Mouse (Mus musculus) midbrain, embryonic 11.5 days (tissue): Measurements from ENCODE around the gene Lgalsl. TPM values are rescaled to one million over a fixed set of nuclear protein-coding genes. Genes with fewer than 3 reads are reported as not detected.

Experiments
- ATAC-seq: fragments of 200-750 bp; cut with Nextera tagmentation; 2 replicates; pipeline ENCODE4 v1.8.0; 2017; ENCODE audit warnings: moderate TSS enrichment, moderate library complexity; ENCODE audit not compliant: low FRiP score
- DNase-seq: peaks from one replicate; pipeline ENCODE4 v3.0.0; 2015; ENCODE audit warnings: low spot score; ENCODE audit errors: missing footprints
- H3K27ac ChIP-seq: fragments of 300-500 bp; sonication (generic); 2 replicates; pipeline ENCODE4 v1.5.1; 2014; ENCODE audit warnings: low read depth, low read length
- H3K27me3 ChIP-seq: fragments of 300-500 bp; sonication (generic); 2 replicates; pipeline ENCODE4 v1.6.1; 2014; ENCODE audit warnings: mild to moderate bottlenecking, low read length, moderate library complexity, mixed read lengths; ENCODE audit not compliant: control insufficient read depth, insufficient read depth
- H3K36me3 ChIP-seq: fragments of 300-500 bp; sonication (generic); 2 replicates; pipeline ENCODE4 v1.6.1; 2014; ENCODE audit warnings: mild to moderate bottlenecking, low read length, moderate library complexity, mixed read lengths; ENCODE audit not compliant: control insufficient read depth, insufficient read depth
- H3K4me1 ChIP-seq: fragments of 300-500 bp; sonication (generic); 2 replicates; pipeline ENCODE4 v1.6.1; 2014; ENCODE audit warnings: low read length; ENCODE audit not compliant: control insufficient read depth, insufficient read depth
- H3K4me2 ChIP-seq: fragments of 300-500 bp; sonication (generic); 2 replicates; pipeline ENCODE4 v1.6.1; 2014; ENCODE audit warnings: mild to moderate bottlenecking, moderate library complexity
- H3K4me3 ChIP-seq: fragments of 300-500 bp; sonication (generic); 2 replicates; pipeline ENCODE4 v1.5.1; 2014; ENCODE audit warnings: low read depth, low read length
- H3K9ac ChIP-seq: fragments of 300-500 bp; sonication (generic); 2 replicates; pipeline ENCODE4 v1.6.1; 2014; ENCODE audit warnings: low read length
- H3K9me3 ChIP-seq: fragments of 300-500 bp; sonication (generic); 2 replicates; pipeline ENCODE4 v1.6.1; 2016; ENCODE audit warnings: low read length; ENCODE audit not compliant: control insufficient read depth
- WGBS: fragments of 180-500 bp; shearing (Covaris S2); extraction: QIAGEN DNeasy Blood & Tissue Kit; methylation state at CpG from one replicate; pipeline ENCODE4 v1.1.7; 2014; 5-methylcytosine and 5-hydroxymethylcytosine counted together
- polyA plus RNA-seq: library from polyadenylated mRNA; unstranded; fragments of >200 nt; fragmentation: Nextera tagmentation; extraction: Ambion mirVana; gene quantifications from 2 replicates; pipeline ENCODE4 v1.2.1, GENCODE M21; 2014

Gene Lgalsl
- polyA plus RNA-seq, 1 experiment from 2014 or later = 26.6 TPM

GRCm38 (mm10) chr11:20792667-20793066, 38.2 kb downstream of the Lgalsl start:
- no peak overlapping the region for H3K9ac ChIP-seq
- no peak overlapping the region for H3K4me3 ChIP-seq
- peaks cover 5% of the 10 kb centered on the region; the same call in 1 of the 2 replicates for H3K4me1 ChIP-seq
- H3K4me2 ChIP-seq = no peak overlapping the region
- WGBS = 89% methylated on average over 3 of the region's 3 CpGs
- no peaks in the 10 kb centered on the region for H3K27me3 ChIP-seq
- DNase-seq (no peak), ATAC-seq (no peak)
- no peaks in the 10 kb centered on the region for H3K36me3 ChIP-seq
- no peak overlapping the region for H3K27ac ChIP-seq
- no peaks in the 10 kb centered on the region for H3K9me3 ChIP-seq

- peak; percentile 65 for DNase-seq
Measured at GRCm38 (mm10) chr11:20791334-20791733, 39.5 kb downstream of the Lgalsl start.

GRCm38 (mm10) chr11:20789015-20789414, 41.8 kb downstream of the Lgalsl start:
- peak; percentile 50; the same call in 1 of the 2 replicates for ATAC-seq
- Histone ChIP-seq H3K4me3 (no peak overlapping the region), H3K9me3 (no peaks in the 10 kb centered on the region; the same call in 1 of the 2 replicates), H3K27me3 (no peaks in the 10 kb centered on the region), H3K4me1 (peaks cover 2% of the 10 kb centered on the region; the same call in 1 of the 2 replicates), H3K9ac (no peak overlapping the region), H3K4me2 (no peak overlapping the region), H3K27ac (no peak overlapping the region), H3K36me3 (no peaks in the 10 kb centered on the region)
- DNase-seq = peak; percentile 79
- WGBS = 72% methylated on average over 1 of the region's 1 CpGs

More at GRCm38 (mm10) chr11:20791334-20791733, 39.5 kb downstream of the Lgalsl start:
- H3K9me3 ChIP-seq = no peaks in the 10 kb centered on the region
- no peak overlapping the region for H3K27ac ChIP-seq
- ATAC-seq = no peak
- H3K9ac ChIP-seq = no peak overlapping the region
- WGBS = 85% methylated on average over 2 of the region's 2 CpGs
- H3K4me1 ChIP-seq = peaks cover 5% of the 10 kb centered on the region; the same call in 1 of the 2 replicates
- H3K4me3 ChIP-seq = no peak overlapping the region
- H3K36me3 ChIP-seq = no peaks in the 10 kb centered on the region
- no peak overlapping the region for H3K4me2 ChIP-seq
- H3K27me3 ChIP-seq = no peaks in the 10 kb centered on the region

- WGBS = 81% methylated on average over 3 of the region's 3 CpGs
- Histone ChIP-seq H3K4me1 (peaks cover 2% of the 10 kb centered on the region; the same call in 1 of the 2 replicates), H3K36me3 (no peaks in the 10 kb centered on the region), H3K9me3 (no peaks in the 10 kb centered on the region; the same call in 1 of the 2 replicates), H3K27me3 (no peaks in the 10 kb centered on the region), H3K9ac (no peak overlapping the region), H3K4me2 (no peak overlapping the region), H3K4me3 (no peak overlapping the region), H3K27ac (no peak overlapping the region)
- no peak for ATAC-seq
- DNase-seq = peak; percentile 78
Measured at GRCm38 (mm10) chr11:20788070-20788469, 42.8 kb downstream of the Lgalsl start.

- Histone ChIP-seq H3K27me3 (no peaks in the 10 kb centered on the region), H3K36me3 (no peaks in the 10 kb centered on the region), H3K27ac (no peak overlapping the region), H3K4me2 (no peak overlapping the region), H3K4me1 (peaks cover 2% of the 10 kb centered on the region; the same call in 1 of the 2 replicates), H3K9me3 (no peaks in the 10 kb centered on the region; the same call in 1 of the 2 replicates), H3K9ac (no peak overlapping the region), H3K4me3 (no peak overlapping the region)
- DNase-seq (peak; percentile 70), ATAC-seq (no peak)
- 65% methylated on average over 2 of the region's 2 CpGs for WGBS
Measured at GRCm38 (mm10) chr11:20786191-20786590, 44.7 kb downstream of the Lgalsl start.

- Histone ChIP-seq H3K4me3 (no peak overlapping the region), H3K9ac (no peak overlapping the region), H3K4me2 (no peak overlapping the region), H3K4me1 (peaks cover 2% of the 10 kb centered on the region; the same call in 1 of the 2 replicates), H3K27me3 (no peaks in the 10 kb centered on the region), H3K9me3 (no peaks in the 10 kb centered on the region; the same call in 1 of the 2 replicates), H3K36me3 (no peaks in the 10 kb centered on the region), H3K27ac (no peak overlapping the region)
- WGBS = 83% methylated on average over 1 of the region's 1 CpGs
- DNase-seq (peak; percentile 10), ATAC-seq (no peak)
Measured at GRCm38 (mm10) chr11:20785186-20785585, 45.7 kb downstream of the Lgalsl start.

- H3K4me3 ChIP-seq = no peak overlapping the region
- no peaks in the 10 kb centered on the region; the same call in 1 of the 2 replicates for H3K9me3 ChIP-seq
- no peak overlapping the region for H3K9ac ChIP-seq
- H3K27ac ChIP-seq = no peak overlapping the region
- H3K4me1 ChIP-seq = peaks cover 2% of the 10 kb centered on the region; the same call in 1 of the 2 replicates
- H3K36me3 ChIP-seq = no peaks in the 10 kb centered on the region
- DNase-seq (peak; percentile 56), ATAC-seq (no peak)
- H3K4me2 ChIP-seq = no peak overlapping the region
- H3K27me3 ChIP-seq = no peaks in the 10 kb centered on the region
- WGBS = 90% methylated on average over 6 of the region's 6 CpGs
Measured at GRCm38 (mm10) chr11:20784776-20785175, 46.1 kb downstream of the Lgalsl start.

- Histone ChIP-seq H3K4me1 (no peaks in the 10 kb centered on the region), H3K4me2 (no peak overlapping the region), H3K27ac (no peak overlapping the region), H3K4me3 (no peak overlapping the region), H3K27me3 (no peaks in the 10 kb centered on the region), H3K36me3 (no peaks in the 10 kb centered on the region), H3K9me3 (no peaks in the 10 kb centered on the region; the same call in 1 of the 2 replicates), H3K9ac (no peak overlapping the region)
- 92% methylated on average over 1 of the region's 1 CpGs for WGBS
- DNase-seq (no peak), ATAC-seq (no peak)
Measured at GRCm38 (mm10) chr11:20783467-20783866, 47.4 kb downstream of the Lgalsl start.

GRCm38 (mm10) chr11:20782620-20783019, 48.2 kb downstream of the Lgalsl start:
- no peak overlapping the region for H3K27ac ChIP-seq
- 78% methylated on average over 2 of the region's 2 CpGs for WGBS
- no peaks in the 10 kb centered on the region for H3K4me1 ChIP-seq
- DNase-seq (peak; percentile 54), ATAC-seq (no peak)
- H3K4me2 ChIP-seq = no peak overlapping the region
- no peaks in the 10 kb centered on the region for H3K36me3 ChIP-seq
- H3K9me3 ChIP-seq = no peaks in the 10 kb centered on the region; the same call in 1 of the 2 replicates
- no peak overlapping the region for H3K9ac ChIP-seq
- H3K27me3 ChIP-seq = no peaks in the 10 kb centered on the region
- H3K4me3 ChIP-seq = no peak overlapping the region
